Mouse (Mus musculus): Measurements from ENCODE around the gene Plce1. TPM values are rescaled to one million over a fixed set of nuclear protein-coding genes. Genes with fewer than 3 reads are reported as not detected.

Plce1 gene
- polyA plus RNA-seq, 1 experiment from 2014 or later = 3.0 TPM

DNA sequence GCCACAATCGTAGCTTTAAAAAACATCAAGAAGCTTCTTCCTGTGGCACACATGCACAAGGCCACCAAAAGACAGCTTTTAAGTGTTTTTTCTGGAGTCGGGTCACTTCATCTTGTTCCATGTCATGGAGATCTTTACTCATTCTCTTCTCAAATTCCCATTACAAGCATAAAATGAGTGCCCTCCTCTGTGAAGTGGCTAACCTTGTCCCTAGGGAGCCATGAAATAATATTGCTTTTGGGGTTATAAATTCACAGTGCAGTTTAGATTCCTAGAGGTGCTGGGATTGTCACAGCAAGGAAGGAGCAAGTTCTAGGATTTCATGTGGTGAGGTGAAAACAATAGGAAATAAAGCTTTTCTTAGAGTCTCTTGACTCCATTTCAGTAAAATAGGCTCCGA, 223.8 kb downstream of the Plce1 start:
- ATAC-seq = no peak
- Histone ChIP-seq H3K27ac (ENCODE audit: low read depth, low read length) (no peak overlapping the region), H3K4me3 (ENCODE audit: low read length) (no peak overlapping the region), H3K36me3 (ENCODE audit: control insufficient read depth, insufficient read depth, low read length) (no peaks in the 10 kb centered on the region), H3K4me2 (ENCODE audit: low read length) (no peak overlapping the region), H3K9me3 (ENCODE audit: control insufficient read depth, low read length) (no peaks in the 10 kb centered on the region), H3K27me3 (replicated peaks; ENCODE audit: control insufficient read depth, insufficient read depth, low read length) (no peaks in the 10 kb centered on the region), H3K9ac (ENCODE audit: low read depth, low read length) (no peak overlapping the region), H3K4me1 (ENCODE audit: control insufficient read depth, insufficient read depth, low read depth, low read length) (no peaks in the 10 kb centered on the region)
- 81% methylated on average over 3 of the region's 3 CpGs for WGBS

DNA sequence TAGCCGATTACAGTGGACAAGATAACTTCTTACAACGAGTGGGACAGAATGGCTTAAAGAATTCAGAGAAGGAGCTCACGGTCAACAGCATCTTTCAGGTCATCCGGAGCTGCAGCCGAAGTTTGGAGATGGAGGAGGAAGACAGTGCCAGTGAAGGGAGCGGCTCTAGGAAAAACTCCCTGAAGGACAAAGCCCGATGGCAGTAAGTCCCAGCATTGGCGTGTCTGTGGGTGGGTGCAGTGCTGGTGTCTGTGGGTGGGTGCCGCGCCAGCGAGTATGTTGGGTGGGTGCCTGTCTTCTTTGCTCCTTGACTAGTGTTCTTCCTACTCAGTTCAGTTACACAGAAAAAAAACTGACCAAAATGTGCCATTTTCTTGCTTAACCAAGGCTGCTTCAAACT, 224.3 kb downstream of the Plce1 start:
- H3K4me3 ChIP-seq (ENCODE audit: low read length) = no peak overlapping the region
- H3K4me2 ChIP-seq (ENCODE audit: low read length) = no peak overlapping the region
- no peaks in the 10 kb centered on the region for H3K36me3 ChIP-seq (ENCODE audit: control insufficient read depth, insufficient read depth, low read length)
- H3K4me1 ChIP-seq (ENCODE audit: control insufficient read depth, insufficient read depth, low read depth, low read length) = no peaks in the 10 kb centered on the region
- H3K9me3 ChIP-seq (ENCODE audit: control insufficient read depth, low read length) = no peaks in the 10 kb centered on the region
- H3K9ac ChIP-seq (ENCODE audit: low read depth, low read length) = no peak overlapping the region
- no peak overlapping the region for H3K27ac ChIP-seq (ENCODE audit: low read depth, low read length)
- no peak for ATAC-seq
- whole genome bisulfite sequencing = 89% methylated on average over 11 of the region's 11 CpGs
- H3K27me3 ChIP-seq (replicated peaks; ENCODE audit: control insufficient read depth, insufficient read depth, low read length) = no peaks in the 10 kb centered on the region

DNA sequence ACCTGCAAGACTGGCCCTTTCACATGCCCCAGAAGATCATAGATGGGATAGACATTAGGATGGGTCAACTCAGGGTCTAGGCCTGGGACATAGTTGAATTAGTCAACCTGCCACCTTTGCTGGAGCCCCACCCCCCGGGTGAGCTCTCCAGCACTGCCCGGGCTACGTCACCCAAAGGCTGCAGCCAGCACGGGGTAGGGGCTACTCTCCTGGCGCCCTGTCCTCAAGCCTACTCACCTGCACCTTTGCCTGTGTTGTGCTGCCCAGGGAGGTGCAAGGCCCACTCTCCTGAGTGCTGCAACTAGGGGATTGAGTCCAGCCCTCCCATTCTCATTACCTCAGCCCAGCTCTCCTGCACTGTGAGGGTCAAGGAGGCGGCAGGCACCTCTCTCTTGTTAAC, 225.5 kb downstream of the Plce1 start:
- Histone ChIP-seq H3K4me1 (ENCODE audit: control insufficient read depth, insufficient read depth, low read depth, low read length) (no peaks in the 10 kb centered on the region), H3K9me3 (ENCODE audit: control insufficient read depth, low read length) (no peaks in the 10 kb centered on the region), H3K36me3 (ENCODE audit: control insufficient read depth, insufficient read depth, low read length) (no peaks in the 10 kb centered on the region), H3K9ac (ENCODE audit: low read depth, low read length) (no peak overlapping the region), H3K27me3 (replicated peaks; ENCODE audit: control insufficient read depth, insufficient read depth, low read length) (no peaks in the 10 kb centered on the region), H3K4me2 (ENCODE audit: low read length) (no peak overlapping the region), H3K27ac (ENCODE audit: low read depth, low read length) (no peak overlapping the region), H3K4me3 (ENCODE audit: low read length) (no peak overlapping the region)
- ATAC-seq = no peak
- 95% methylated on average over 6 of the region's 6 CpGs for WGBS

DNA sequence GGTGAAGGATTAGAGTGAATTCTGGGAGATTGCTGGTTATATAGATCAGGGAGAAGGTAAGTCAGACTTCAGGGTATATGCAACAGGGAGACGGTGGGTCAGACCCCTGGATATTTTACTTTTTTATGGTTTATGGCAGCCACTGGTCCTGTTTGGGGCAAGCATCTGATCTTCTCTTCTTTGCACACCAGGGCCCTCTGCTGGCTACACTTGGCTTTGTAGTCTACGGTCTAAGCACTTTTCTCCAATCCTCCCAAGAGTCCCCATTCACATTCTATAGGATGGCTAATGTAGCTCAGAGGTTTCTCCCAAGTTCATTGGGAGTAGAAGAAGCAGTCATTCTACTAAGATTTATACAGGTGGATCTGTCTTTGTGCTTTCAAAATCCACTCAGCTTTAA, 228.5 kb downstream of the Plce1 start:
- H3K36me3 ChIP-seq (ENCODE audit: control insufficient read depth, insufficient read depth, low read length) = no peaks in the 10 kb centered on the region
- no peaks in the 10 kb centered on the region for H3K27me3 ChIP-seq (replicated peaks; ENCODE audit: control insufficient read depth, insufficient read depth, low read length)
- H3K4me3 ChIP-seq (ENCODE audit: low read length) = no peak overlapping the region
- ATAC-seq = no peak
- no peak overlapping the region for H3K9ac ChIP-seq (ENCODE audit: low read depth, low read length)
- H3K4me2 ChIP-seq (ENCODE audit: low read length) = no peak overlapping the region
- 91% methylated on average over 2 of the region's 2 CpGs for WGBS
- no peaks in the 10 kb centered on the region for H3K4me1 ChIP-seq (ENCODE audit: control insufficient read depth, insufficient read depth, low read depth, low read length)
- no peak overlapping the region for H3K27ac ChIP-seq (ENCODE audit: low read depth, low read length)
- H3K9me3 ChIP-seq (ENCODE audit: control insufficient read depth, low read length) = no peaks in the 10 kb centered on the region

DNA sequence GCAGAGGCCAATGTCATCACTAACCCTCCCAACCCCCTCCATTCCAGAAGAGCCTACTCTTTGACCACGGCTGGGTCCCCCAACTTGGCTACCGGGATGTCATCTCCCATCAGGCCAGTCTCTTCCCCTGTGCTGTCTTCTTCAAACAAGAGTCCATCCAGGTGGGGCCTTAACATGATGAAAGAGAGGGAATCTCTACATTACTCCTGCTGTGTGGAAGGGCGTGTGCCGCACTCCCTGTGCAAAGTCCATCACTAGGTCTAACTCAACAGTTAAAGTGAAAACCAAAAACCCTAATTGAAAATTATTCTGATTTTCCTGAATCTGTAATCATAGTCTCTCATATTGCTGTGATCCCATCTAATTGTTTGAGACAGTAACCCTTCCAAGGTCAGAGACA, 240.9 kb downstream of the Plce1 start:
- ATAC-seq = no peak
- 89% methylated on average over 4 of the region's 4 CpGs for whole genome bisulfite sequencing
- no peak overlapping the region for H3K4me3 ChIP-seq (ENCODE audit: low read length)

DNA sequence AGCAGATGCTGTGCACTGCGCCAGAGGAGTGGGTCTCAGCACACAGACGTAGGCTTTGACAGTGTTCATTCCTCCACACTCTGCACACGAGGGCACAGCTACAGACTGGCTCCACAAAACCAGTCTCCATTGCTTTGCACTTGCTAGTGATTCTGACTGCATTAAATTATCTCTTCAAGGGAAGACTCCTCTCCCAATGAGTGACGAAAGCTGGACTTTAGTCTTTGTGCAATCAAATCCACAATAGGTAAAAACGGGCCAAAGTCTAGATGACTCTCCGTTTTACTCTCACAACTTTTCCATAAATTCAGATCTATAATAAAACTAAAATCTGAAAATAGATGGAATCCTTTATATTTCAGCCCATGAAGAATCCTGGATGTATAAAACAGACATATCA, 242.1 kb downstream of the Plce1 start:
- Histone ChIP-seq H3K9me3 (ENCODE audit: control insufficient read depth, low read length) (no peaks in the 10 kb centered on the region), H3K4me2 (ENCODE audit: low read length) (no peak overlapping the region), H3K27ac (ENCODE audit: low read depth, low read length) (no peak overlapping the region), H3K4me1 (ENCODE audit: control insufficient read depth, insufficient read depth, low read depth, low read length) (no peaks in the 10 kb centered on the region), H3K9ac (ENCODE audit: low read depth, low read length) (no peak overlapping the region), H3K4me3 (ENCODE audit: low read length) (no peak overlapping the region), H3K36me3 (ENCODE audit: control insufficient read depth, insufficient read depth, low read length) (no peaks in the 10 kb centered on the region), H3K27me3 (replicated peaks; ENCODE audit: control insufficient read depth, insufficient read depth, low read length) (no peaks in the 10 kb centered on the region)
- WGBS = 84% methylated on average over 6 of the region's 6 CpGs
- ATAC-seq = no peak

More for the DNA sequence above, 240.9 kb downstream of the Plce1 start:
- H3K9me3 ChIP-seq (ENCODE audit: control insufficient read depth, low read length) = no peaks in the 10 kb centered on the region
- H3K4me2 ChIP-seq (ENCODE audit: low read length) = no peak overlapping the region
- no peak overlapping the region for H3K9ac ChIP-seq (ENCODE audit: low read depth, low read length)
- H3K27ac ChIP-seq (ENCODE audit: low read depth, low read length) = no peak overlapping the region
- no peaks in the 10 kb centered on the region for H3K27me3 ChIP-seq (replicated peaks; ENCODE audit: control insufficient read depth, insufficient read depth, low read length)
- H3K36me3 ChIP-seq (ENCODE audit: control insufficient read depth, insufficient read depth, low read length) = no peaks in the 10 kb centered on the region
- H3K4me1 ChIP-seq (ENCODE audit: control insufficient read depth, insufficient read depth, low read depth, low read length) = no peaks in the 10 kb centered on the region

DNA sequence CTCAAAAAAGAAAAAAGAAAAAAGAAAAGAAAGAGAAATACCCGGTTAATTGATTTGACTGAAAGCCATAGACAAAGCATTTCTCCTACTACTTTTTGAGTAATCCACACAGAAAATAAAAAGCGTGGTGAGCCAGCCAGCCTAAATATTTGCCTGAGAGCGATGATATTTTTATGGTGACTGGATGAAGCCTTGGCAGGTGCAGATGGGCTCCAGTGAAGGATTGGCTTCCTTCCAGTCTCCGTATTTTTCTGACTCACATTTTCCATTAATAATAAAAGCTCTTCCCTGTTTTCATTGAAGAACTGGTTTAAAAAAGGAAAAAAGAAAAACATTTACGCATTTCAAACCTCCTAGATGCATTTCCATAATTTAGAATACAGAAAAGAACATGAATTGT, 243.1 kb downstream of the Plce1 start:
- Histone ChIP-seq H3K4me3 (ENCODE audit: low read length) (no peak overlapping the region), H3K36me3 (ENCODE audit: control insufficient read depth, insufficient read depth, low read length) (no peaks in the 10 kb centered on the region), H3K9me3 (ENCODE audit: control insufficient read depth, low read length) (no peaks in the 10 kb centered on the region)

DNA sequence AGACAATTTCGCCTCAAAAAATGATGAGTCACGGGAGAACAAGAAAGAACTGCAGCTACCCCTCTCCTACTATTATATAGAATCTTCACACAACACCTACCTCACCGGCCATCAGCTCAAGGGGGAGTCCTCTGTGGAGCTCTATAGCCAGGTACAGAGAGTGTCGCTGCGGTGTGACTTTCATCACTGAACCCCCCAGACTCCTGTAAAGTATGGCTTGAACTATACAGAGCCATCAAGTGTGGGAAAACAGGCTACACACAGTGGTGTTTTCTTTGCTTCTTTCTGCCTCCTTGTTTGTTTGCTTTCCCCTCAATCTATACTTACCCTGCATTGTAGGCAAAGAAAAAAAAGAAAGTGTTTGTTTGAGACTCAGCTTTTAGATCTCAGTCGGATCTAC, 247.9 kb downstream of the Plce1 start:
- Histone ChIP-seq H3K9me3 (ENCODE audit: control insufficient read depth, low read length) (no peaks in the 10 kb centered on the region), H3K4me1 (ENCODE audit: control insufficient read depth, insufficient read depth, low read depth, low read length) (no peaks in the 10 kb centered on the region), H3K36me3 (ENCODE audit: control insufficient read depth, insufficient read depth, low read length) (no peaks in the 10 kb centered on the region), H3K9ac (ENCODE audit: low read depth, low read length) (no peak overlapping the region), H3K4me2 (ENCODE audit: low read length) (no peak overlapping the region), H3K4me3 (ENCODE audit: low read length) (no peak overlapping the region), H3K27me3 (replicated peaks; ENCODE audit: control insufficient read depth, insufficient read depth, low read length) (no peaks in the 10 kb centered on the region), H3K27ac (ENCODE audit: low read depth, low read length) (no peak overlapping the region)
- 67% methylated on average over 6 of the region's 6 CpGs for WGBS
- ATAC-seq = peak; percentile 65

More for the DNA sequence above, 243.1 kb downstream of the Plce1 start:
- Histone ChIP-seq H3K4me2 (ENCODE audit: low read length) (no peak overlapping the region), H3K4me1 (ENCODE audit: control insufficient read depth, insufficient read depth, low read depth, low read length) (no peaks in the 10 kb centered on the region), H3K27me3 (replicated peaks; ENCODE audit: control insufficient read depth, insufficient read depth, low read length) (no peaks in the 10 kb centered on the region), H3K9ac (ENCODE audit: low read depth, low read length) (no peak overlapping the region), H3K27ac (ENCODE audit: low read depth, low read length) (no peak overlapping the region)
- ATAC-seq = no peak
- WGBS = 57% methylated on average over 5 of the region's 5 CpGs

DNA sequence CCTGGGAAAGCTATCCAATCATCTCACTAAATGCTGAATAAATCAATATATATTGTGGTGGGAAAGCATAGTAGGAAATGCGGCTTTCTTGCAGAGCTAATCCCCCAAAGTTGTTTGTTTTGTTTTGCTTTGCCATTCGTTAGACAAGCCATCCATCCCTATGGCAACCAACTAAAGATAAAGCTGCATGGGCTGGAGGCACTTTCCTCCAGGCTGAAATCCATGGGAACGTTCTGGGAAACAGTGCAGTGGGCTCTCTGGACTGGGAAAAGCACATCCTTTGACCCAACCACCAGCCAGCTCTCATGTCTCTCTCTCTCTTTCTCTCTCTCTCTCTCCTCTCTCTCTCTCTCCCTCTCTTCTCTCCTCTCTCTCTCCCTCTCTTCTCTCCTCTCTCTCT, 248.4 kb downstream of the Plce1 start:
- Histone ChIP-seq H3K4me1 (ENCODE audit: control insufficient read depth, insufficient read depth, low read depth, low read length) (no peaks in the 10 kb centered on the region), H3K9ac (ENCODE audit: low read depth, low read length) (no peak overlapping the region), H3K4me3 (ENCODE audit: low read length) (no peak overlapping the region), H3K27me3 (replicated peaks; ENCODE audit: control insufficient read depth, insufficient read depth, low read length) (no peaks in the 10 kb centered on the region), H3K9me3 (ENCODE audit: control insufficient read depth, low read length) (no peaks in the 10 kb centered on the region), H3K27ac (ENCODE audit: low read depth, low read length) (no peak overlapping the region), H3K36me3 (ENCODE audit: control insufficient read depth, insufficient read depth, low read length) (no peaks in the 10 kb centered on the region), H3K4me2 (ENCODE audit: low read length) (no peak overlapping the region)
- peak; percentile 87 for ATAC-seq
- 14% methylated on average over 3 of the region's 3 CpGs for WGBS

DNA sequence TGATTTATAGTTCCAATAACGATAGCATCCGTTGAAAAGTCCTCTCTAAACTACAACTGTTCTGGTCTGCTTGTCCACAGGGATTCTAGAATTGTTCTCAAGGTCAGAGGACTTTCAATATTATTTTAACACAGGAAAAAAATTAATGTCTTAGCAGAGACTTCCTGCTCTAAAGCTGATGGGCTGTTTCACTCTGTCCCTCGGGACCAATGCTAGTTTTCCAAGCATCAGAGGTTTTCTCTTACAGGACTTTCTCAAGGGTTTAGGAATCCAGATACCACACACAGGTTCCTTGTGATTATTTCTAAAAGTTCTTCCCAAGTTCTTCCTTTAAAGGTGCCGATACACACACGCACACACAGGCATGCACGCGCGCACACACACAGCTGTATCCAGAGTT, 263.6 kb downstream of the Plce1 start:
- Histone ChIP-seq H3K36me3 (ENCODE audit: control insufficient read depth, insufficient read depth, low read length) (no peaks in the 10 kb centered on the region), H3K9ac (ENCODE audit: low read depth, low read length) (no peak overlapping the region), H3K27ac (ENCODE audit: low read depth, low read length) (no peak overlapping the region), H3K4me1 (ENCODE audit: control insufficient read depth, insufficient read depth, low read depth, low read length) (no peaks in the 10 kb centered on the region), H3K9me3 (ENCODE audit: control insufficient read depth, low read length) (no peaks in the 10 kb centered on the region), H3K4me2 (ENCODE audit: low read length) (no peak overlapping the region), H3K4me3 (ENCODE audit: low read length) (no peak overlapping the region), H3K27me3 (replicated peaks; ENCODE audit: control insufficient read depth, insufficient read depth, low read length) (no peaks in the 10 kb centered on the region)
- 84% methylated on average over 8 of the region's 8 CpGs for WGBS
- no peak for ATAC-seq
